Mouse (Mus musculus) thymus, postnatal 25 days (tissue): Measurements from ENCODE around the gene Zfp428.
"Not testable (repeated sequence)": the region's sequence is repeated elsewhere in the genome, so short reads cannot be mapped to it uniquely, and the experiment has no call there.

Experiments
- DNase-seq: peaks from one replicate; pipeline ENCODE4 v3.0.0; 2022

The Zfp428 gene

GRCm38 (mm10) chr7:24481474-24482207 lies 25.2 kb upstream of the Zfp428 start, which contains the start of gene Cadm4:
Gene Cadm4 (plus strand): TSS chr7:24482023.
- peak; percentile 93 for DNase-seq

- DNase-seq: no peak
These were observed 24.4 kb upstream of the Zfp428 start for GRCm38 (mm10) chr7:24482208-24483020.

DNA sequence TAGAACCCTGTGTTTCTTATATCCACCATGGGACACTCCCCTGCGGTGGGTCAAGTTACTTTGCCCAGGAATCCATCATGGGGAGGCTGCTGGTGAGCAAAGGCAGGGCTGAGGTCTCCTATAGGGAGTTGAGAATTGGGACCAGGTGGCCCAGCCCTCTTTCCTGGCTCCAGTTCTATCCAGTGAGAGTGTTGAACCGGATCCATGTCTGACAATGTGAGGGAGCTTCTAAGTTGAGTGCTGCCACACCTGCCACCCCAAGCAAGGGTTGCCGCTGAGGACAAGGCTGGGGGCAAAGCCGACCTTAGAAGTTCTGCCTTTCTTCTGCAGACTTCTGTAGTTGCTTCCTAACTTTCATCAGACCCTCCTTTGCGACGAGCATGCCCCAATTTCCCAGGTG lies 23.5 kb upstream of the Zfp428 start:
- not testable (repeated sequence) for DNase-seq

DNA sequence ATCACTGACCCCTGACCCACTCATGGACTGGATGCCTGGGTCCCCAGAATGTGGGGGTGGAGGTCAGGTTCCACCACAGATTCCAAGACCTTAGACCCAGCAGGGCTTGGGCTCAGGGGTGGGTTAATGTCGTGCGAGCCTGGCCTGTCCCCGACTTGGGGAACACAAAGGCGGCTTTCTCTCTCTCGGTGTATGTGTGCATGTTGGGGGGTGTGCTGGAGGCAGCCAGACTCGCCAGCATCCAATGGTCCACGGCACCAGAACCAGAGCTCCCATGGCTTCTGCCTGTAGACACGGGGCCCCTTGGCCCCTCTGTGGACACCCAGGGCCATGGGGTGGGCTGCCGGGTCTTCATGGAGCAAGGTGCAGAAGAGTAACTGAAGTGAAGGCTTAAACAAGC lies 21.3 kb upstream of the Zfp428 start:
- no peak for DNase-seq

- no peak for DNase-seq
These were observed 20.1 kb upstream of the Zfp428 start for GRCm38 (mm10) chr7:24486654-24487130.

DNA sequence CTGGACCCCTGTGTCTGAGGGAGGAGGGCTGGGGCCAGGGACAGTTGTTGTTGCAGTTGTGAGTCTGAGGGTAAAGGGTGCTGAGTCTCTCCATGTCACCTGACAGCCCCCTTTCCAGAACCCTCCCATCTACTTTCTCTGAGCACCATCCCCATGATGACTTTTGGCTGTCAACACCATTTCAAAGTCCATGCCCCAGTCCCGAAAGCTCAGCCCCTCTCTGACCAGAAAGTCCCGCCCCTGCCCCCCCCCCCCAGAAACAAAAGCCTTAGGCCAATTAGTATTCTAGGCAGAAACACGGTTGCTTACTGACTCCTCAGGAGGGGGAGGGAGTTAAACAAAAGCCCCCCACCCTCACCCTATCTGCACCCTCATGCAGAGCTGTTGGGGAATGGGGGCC lies 19.4 kb upstream of the Zfp428 start:
- DNase-seq: no peak

GRCm38 (mm10) chr7:24488303-24488702 lies 18.5 kb upstream of the Zfp428 start:
- DNase-seq: no peak

DNA sequence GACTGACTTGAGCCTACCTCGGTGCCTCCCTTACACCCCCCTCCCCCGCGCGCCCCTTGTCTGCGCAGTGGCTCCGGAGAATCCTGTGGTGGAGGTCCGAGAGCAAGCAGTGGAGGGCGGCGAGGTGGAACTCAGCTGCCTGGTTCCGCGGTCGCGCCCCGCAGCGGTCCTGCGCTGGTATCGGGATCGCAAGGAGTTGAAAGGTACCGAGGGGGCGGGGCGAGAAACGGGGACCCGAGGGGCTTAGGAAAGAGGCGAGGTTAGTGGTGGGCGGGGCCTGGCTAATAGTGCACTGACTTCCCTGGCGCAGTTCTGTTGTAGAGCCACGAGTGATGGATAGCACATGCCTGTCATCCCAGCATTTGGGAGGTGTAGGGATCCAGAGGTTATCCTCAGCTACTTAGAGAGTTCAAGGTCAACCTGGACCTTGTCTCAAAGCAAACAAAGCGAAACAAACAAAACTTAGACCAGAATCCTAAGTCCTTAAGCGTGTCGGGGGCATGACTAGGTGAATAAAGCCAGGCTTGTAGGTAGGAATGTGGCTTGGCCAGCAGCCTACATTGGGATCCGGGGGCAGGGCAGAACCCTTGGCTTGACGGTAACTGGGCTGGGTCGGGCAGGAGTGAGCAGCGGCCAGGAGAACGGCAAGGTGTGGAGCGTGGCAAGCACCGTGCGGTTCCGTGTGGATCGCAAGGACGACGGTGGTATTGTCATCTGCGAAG lies 6.8 kb upstream of the Zfp428 start:
- DNase-seq: no peak

DNA sequence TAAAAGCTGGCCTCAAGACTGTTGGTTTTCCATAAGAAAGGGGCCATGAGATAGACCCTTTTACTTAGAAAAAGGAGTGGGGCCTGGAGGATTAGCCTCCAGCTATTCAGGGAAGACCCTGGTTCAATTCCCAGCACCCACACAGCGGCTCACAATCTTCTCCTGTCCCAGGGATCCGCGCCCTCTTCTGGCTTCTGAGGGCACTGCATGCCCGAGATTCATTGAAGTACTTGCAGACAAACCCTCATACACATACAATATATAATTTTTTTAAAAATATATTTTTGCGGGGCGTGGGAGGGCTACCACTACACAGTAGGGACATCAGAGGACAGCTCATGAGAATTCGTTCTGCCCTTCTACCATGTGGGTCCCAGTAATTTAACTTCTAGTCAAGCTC lies 5.9 kb upstream of the Zfp428 start:
- DNase-seq: peak; percentile 48

DNA sequence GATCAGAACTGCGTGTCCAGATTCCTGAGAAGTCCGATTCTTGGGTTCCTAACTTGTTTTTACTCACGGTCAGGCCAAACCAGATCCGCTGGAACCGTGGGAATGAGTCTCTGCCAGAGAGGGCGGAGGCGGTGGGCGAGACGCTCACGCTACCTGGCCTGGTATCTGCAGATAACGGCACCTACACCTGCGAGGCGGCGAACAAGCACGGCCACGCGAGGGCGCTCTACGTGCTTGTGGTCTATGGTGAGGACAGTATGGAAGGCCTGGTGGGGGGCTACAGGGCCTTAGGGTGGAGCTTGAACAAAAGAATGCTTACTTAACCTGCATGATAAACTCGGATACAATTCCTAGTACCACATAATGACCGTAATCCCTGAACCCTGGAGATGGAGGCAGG lies 5.3 kb upstream of the Zfp428 start:
- DNase-seq: peak; percentile 66

- DNase-seq: no peak
These were observed 2.8 kb upstream of the Zfp428 start for GRCm38 (mm10) chr7:24504004-24504403.

DNA sequence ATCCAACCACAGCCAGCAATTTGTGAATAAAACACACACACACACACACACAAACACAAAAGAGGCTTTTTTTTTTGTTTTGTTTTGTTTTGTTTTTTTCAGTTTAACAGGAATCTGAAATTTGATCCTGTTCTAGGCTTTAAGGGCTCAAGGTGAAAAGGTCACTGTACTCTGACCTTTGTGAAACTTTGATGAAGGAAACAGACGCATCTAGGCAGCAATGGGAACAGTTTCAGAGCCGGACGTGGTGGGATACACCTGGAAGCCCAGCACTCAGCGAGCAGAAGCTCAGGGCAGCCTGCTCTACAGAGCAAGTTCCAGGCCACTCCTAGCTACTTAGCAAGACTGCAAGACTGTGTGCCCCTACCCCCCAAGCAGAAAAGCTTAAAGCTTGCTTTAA lies 1.9 kb upstream of the Zfp428 start:
- no peak for DNase-seq

GRCm38 (mm10) chr7:24505447-24506064 lies 1.2 kb upstream of the Zfp428 start:
- no peak for DNase-seq

GRCm38 (mm10) chr7:24506065-24506459 lies 744 bp upstream of the Zfp428 start:
- no peak for DNase-seq

GRCm38 (mm10) chr7:24506476-24506837 lies 349 bp upstream of the Zfp428 start:
- no peak for DNase-seq

GRCm38 (mm10) chr7:24507726-24508114 lies 914 bp downstream of the Zfp428 start:
- DNase-seq: no peak

DNA sequence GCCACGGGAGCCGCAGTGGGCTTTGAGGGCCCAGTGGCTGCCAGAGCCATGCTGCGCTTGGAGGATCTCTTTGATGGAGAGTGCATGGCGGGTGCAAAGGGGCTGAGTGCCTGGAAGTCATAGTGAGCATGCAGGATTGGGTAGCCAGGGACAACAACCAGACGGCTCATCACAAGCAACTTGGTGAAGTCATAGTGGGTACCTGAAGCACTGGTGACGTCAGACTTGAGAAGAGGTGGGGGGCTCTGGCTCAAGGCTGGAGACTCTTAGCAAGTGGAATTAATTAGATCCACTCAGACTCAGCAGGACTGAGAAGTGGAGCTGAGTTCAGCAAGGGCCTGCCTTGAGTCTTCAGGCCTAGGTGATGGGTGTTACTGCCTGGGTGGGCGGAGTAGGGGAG lies 5.5 kb downstream of the Zfp428 start, which contains the start of gene AC161166.1:
AC161166.1 (minus strand) TSS at position 101 of the 400 bp plus-strand sequence.
- no peak for DNase-seq

GRCm38 (mm10) chr7:24516319-24516718 lies 9.5 kb downstream of the Zfp428 start:
- DNase-seq: peak; percentile 19

GRCm38 (mm10) chr7:24517077-24517476 lies 10.3 kb downstream of the Zfp428 start:
- no peak for DNase-seq

DNA sequence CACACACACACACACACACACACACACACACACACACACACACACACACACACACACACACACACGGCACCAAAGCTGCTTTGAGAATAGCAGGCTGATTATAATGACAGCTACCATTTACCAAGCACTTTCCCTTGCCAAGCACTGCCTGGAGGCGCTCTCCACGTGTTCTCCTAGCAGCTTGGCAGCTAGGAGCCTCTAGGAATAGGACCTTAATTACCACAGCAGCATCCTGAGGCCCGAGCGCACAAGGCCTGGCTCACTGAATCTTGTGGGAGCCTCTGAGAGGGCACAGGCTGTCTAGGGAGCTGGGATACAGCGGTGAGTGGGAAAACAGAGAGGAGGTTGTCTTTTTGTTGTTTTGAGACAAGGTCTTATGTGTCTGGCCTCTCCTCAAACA lies 10.8 kb downstream of the Zfp428 start:
- no peak for DNase-seq

GRCm38 (mm10) chr7:24519130-24519529 lies 12.3 kb downstream of the Zfp428 start:
- DNase-seq: no peak

- DNase-seq: not testable (repeated sequence)
These were observed 13.2 kb downstream of the Zfp428 start for GRCm38 (mm10) chr7:24520054-24520453.

- DNase-seq: no peak
These were observed 16.0 kb downstream of the Zfp428 start for GRCm38 (mm10) chr7:24522805-24523204.
